Mouse (Mus musculus): ENCODE data around the gene Atp10b. TPM values are rescaled to one million over a fixed set of nuclear protein-coding genes. Genes with fewer than 3 reads are reported as not detected.

Gene Atp10b
- polyA plus RNA-seq, 1 experiment from 2014 or later = 0.23 TPM

DNA sequence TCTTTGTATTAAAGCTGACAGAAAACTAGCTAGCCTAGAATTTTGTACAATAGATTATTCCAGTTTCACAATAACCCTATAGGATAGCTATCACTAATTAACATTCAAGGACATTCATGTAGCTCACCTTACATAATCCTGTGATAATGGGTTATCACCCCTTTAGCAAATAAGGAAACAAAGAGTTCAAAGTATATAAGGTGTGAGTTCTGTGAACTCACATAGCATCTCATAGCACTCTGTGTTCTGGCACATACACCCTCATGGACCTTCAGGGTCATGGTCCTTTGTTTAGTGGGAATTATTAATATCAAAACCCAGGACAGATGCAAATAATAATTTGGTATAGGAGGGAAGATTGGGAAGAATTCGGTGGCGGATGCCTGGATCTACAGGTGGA is 50.4 kb downstream of the Atp10b start:
- H3K9ac ChIP-seq (replicated peaks) = no peak overlapping the region
- no peaks in the 10 kb centered on the region for H3K36me3 ChIP-seq
- no peak overlapping the region for H3K27ac ChIP-seq
- WGBS = 98% methylated on average over 2 of the region's 2 CpGs
- no peak overlapping the region for H3K4me3 ChIP-seq (replicated peaks)
- H3K9me3 ChIP-seq = no peaks in the 10 kb centered on the region
- ATAC-seq (ENCODE audit: insufficient number of reproducible peaks, insufficient read depth, low FRiP score, low TSS enrichment, low read depth) = no peak
- no peaks in the 10 kb centered on the region for H3K27me3 ChIP-seq
- no peak overlapping the region for H3K4me2 ChIP-seq
- peaks cover 13% of the 10 kb centered on the region; the same call in 1 of the 2 replicates for H3K4me1 ChIP-seq (replicated peaks)

DNA sequence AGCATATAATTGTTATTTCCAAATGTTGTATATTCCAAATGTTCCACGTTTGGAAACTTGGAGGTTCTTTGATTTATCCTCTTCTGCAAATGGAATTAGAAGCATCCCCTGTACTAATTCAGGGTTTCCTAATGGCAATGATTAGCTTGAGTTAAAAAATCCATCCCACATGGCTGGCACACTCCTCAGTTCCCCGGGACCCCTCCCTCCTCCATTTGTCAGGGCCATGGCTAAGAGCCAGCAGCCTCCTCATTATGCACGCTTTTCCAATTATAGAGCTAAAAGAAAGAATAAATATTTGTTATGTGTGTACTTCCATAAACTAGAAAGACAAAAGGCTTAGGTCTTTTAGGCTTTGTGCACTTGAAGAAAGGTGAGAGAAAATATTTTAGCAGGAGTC is 53.9 kb downstream of the Atp10b start:
- no peak overlapping the region for H3K27ac ChIP-seq
- no peak overlapping the region for H3K9ac ChIP-seq (replicated peaks)
- H3K27me3 ChIP-seq = no peaks in the 10 kb centered on the region
- H3K4me3 ChIP-seq (replicated peaks) = no peak overlapping the region
- WGBS = 31% methylated on average over 3 of the region's 3 CpGs
- H3K4me2 ChIP-seq = no peak overlapping the region
- no peaks in the 10 kb centered on the region for H3K36me3 ChIP-seq
- no peaks in the 10 kb centered on the region for H3K9me3 ChIP-seq
- no peak for ATAC-seq (ENCODE audit: insufficient number of reproducible peaks, insufficient read depth, low FRiP score, low TSS enrichment, low read depth)
- H3K4me1 ChIP-seq (replicated peaks) = peaks cover 13% of the 10 kb centered on the region; the same call in 1 of the 2 replicates

DNA sequence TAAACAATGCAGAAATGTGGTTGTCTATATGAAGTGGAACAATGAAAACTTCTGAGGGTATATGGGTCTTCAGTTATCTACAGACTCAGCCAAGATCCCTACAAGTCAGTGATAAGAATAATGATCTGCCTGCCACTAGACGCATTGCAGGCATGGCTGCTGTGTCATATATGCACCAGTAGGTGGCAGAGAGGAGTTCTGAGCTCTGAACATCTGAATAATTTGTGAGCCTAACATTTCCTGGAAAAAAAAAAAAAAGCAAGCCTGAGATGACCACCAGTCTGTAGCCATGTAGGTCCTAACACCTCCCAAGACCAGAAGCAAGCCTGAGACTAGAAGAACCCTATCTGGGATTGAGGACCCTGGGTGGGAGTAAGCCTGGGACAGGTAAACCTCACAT is 63.5 kb downstream of the Atp10b start:
- WGBS = 38% methylated on average over 1 of the region's 1 CpGs
- H3K4me2 ChIP-seq = no peak overlapping the region
- H3K27me3 ChIP-seq = 0 out of 2 replicates have a peak, but pooled peaks cover 3% of the 10 kb centered on the region
- H3K27ac ChIP-seq = no peak overlapping the region
- no peaks in the 10 kb centered on the region for H3K4me1 ChIP-seq (replicated peaks)
- H3K9ac ChIP-seq (replicated peaks) = no peak overlapping the region
- no peak overlapping the region for H3K4me3 ChIP-seq (replicated peaks)
- H3K36me3 ChIP-seq = no peaks in the 10 kb centered on the region
- ATAC-seq (ENCODE audit: insufficient number of reproducible peaks, insufficient read depth, low FRiP score, low TSS enrichment, low read depth) = no peak
- no peaks in the 10 kb centered on the region for H3K9me3 ChIP-seq

DNA sequence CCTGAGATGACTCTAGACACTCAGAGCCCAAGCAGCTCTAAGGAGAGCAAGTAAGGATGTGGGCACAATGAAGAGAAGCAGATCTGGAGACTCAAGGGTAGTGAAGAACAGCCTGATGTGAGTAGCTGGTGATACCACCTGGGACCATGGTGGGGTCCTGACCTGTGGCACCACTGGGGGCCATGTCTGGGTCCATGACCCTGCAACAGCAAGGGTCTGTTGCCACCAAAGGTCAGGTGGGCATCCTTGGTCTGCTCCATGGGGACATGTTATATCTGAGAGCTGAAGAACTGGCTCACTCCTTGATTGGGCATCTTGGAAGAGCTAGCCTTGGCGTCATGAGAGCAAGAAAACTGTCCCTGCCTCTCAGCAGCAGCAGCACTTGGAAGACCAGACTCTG is 64.1 kb downstream of the Atp10b start:
- H3K36me3 ChIP-seq = no peaks in the 10 kb centered on the region
- 0 out of 2 replicates have a peak, but pooled peaks cover 3% of the 10 kb centered on the region for H3K27me3 ChIP-seq
- H3K27ac ChIP-seq = no peak overlapping the region
- H3K4me1 ChIP-seq (replicated peaks) = no peaks in the 10 kb centered on the region
- no peak overlapping the region for H3K9ac ChIP-seq (replicated peaks)
- 95% methylated on average over 1 of the region's 1 CpGs for WGBS
- no peak overlapping the region for H3K4me2 ChIP-seq
- no peak for ATAC-seq (ENCODE audit: insufficient number of reproducible peaks, insufficient read depth, low FRiP score, low TSS enrichment, low read depth)
- no peak overlapping the region for H3K4me3 ChIP-seq (replicated peaks)
- no peaks in the 10 kb centered on the region for H3K9me3 ChIP-seq

DNA sequence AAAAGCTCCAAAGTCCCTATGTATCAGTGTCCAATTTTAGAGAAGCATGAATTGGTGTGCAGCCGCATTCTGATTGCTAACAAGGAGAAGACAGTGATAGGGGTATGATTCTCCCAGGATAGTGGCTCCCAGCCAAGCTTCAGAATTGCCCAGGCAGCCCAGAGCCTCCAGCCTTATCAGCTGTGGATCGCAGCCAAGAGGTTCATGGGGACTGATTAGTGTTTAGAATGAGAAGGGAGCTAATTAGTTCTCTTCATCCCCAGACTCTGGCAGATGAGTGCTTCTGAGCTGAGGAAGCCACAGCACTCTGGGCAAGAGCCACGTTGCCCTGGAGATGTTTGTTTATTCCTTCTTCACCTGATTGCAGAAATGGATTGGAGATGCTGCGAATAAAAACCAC is 67.3 kb downstream of the Atp10b start:
- ATAC-seq (ENCODE audit: insufficient number of reproducible peaks, insufficient read depth, low FRiP score, low TSS enrichment, low read depth) = no peak

DNA sequence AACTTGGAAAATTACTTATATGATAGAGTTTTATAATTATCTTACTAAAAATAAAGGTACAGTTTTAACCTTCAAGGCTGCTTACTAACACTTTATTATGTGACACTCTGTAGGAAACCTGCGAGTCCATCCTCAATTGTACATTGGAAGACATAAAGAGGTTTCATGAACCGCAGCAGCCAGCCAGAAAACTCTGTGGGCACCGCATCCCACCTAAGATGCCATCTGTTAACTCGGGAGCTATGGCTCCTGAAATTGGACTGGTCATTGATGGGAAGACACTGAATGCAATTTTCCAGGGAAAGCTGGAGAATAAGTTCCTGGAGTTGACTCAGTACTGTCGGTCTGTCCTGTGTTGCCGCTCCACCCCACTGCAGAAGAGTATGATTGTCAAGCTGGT is 80.6 kb downstream of the Atp10b start:
- H3K9me3 ChIP-seq = no peaks in the 10 kb centered on the region
- ATAC-seq (ENCODE audit: insufficient number of reproducible peaks, insufficient read depth, low FRiP score, low TSS enrichment, low read depth) = no peak
- no peaks in the 10 kb centered on the region for H3K27me3 ChIP-seq
- no peaks in the 10 kb centered on the region for H3K4me1 ChIP-seq (replicated peaks)
- no peak overlapping the region for H3K9ac ChIP-seq (replicated peaks)
- H3K4me2 ChIP-seq = no peak overlapping the region
- 91% methylated on average over 6 of the region's 6 CpGs for WGBS
- no peak overlapping the region for H3K4me3 ChIP-seq (replicated peaks)
- H3K27ac ChIP-seq = no peak overlapping the region
- H3K36me3 ChIP-seq = no peaks in the 10 kb centered on the region

More for the DNA sequence above, 67.3 kb downstream of the Atp10b start:
- WGBS = 55% methylated on average over 4 of the region's 4 CpGs
- no peak overlapping the region for H3K4me3 ChIP-seq (replicated peaks)
- 0 out of 2 replicates have a peak, but pooled peaks cover 3% of the 10 kb centered on the region for H3K27me3 ChIP-seq
- no peak overlapping the region for H3K27ac ChIP-seq
- H3K4me1 ChIP-seq (replicated peaks) = no peaks in the 10 kb centered on the region
- no peaks in the 10 kb centered on the region for H3K9me3 ChIP-seq
- no peak overlapping the region for H3K4me2 ChIP-seq
- H3K36me3 ChIP-seq = no peaks in the 10 kb centered on the region
- H3K9ac ChIP-seq (replicated peaks) = no peak overlapping the region

DNA sequence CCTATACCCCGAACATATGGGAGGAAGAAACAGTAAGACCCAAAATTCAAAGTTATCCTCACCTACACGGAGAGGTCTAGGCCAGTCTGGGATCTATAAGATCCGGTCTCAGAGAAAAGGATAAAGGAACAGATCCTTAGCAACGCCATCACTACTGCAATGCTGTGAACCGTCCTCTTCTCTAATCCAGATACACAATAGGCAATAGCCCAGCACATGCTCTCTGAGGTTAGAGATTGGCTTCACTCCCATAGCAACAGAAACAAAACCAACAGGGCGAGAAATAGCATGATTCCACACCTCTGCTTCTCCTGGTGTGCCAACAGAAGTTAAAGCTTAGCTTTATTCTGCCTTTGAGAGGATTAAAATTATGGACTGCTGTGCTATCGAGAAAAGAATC is 82.4 kb downstream of the Atp10b start:
- Histone ChIP-seq H3K9ac (replicated peaks) (no peak overlapping the region), H3K9me3 (no peaks in the 10 kb centered on the region), H3K4me2 (no peak overlapping the region), H3K4me1 (replicated peaks) (no peaks in the 10 kb centered on the region), H3K27me3 (no peaks in the 10 kb centered on the region), H3K4me3 (replicated peaks) (no peak overlapping the region), H3K27ac (no peak overlapping the region), H3K36me3 (no peaks in the 10 kb centered on the region)
- no peak for ATAC-seq (ENCODE audit: insufficient number of reproducible peaks, insufficient read depth, low FRiP score, low TSS enrichment, low read depth)
- WGBS = 82% methylated on average over 7 of the region's 7 CpGs

DNA sequence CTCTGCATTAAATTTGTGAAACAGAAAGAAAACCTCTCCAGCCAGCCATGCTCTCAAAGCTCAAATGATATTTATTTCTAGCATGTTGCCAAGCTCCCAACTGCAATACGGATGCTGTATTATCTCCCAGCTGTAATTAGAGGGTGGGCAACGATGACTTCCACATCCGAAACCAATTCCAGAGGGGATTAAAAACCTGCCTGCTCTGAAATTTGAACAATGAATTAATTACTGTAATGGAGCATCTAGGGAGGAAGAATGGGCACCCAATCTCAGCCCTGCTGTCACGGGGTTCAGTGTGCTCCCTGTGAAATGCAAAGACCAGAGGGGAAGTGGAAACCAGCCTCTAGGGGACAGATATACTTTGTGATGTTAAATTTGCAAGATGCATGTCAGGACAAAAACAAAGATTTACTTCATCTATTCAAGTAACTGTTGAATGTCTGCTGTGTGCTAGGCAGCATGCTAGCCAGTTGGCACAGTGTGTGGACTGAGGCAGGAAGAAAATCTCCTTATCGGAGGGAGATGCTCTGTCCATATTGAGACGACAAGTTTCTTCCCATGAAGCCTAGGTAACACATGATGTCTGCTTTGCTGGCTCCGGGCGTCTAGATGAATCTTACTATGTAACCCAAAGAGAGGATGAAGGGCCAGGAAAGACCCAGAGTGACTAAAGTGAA is 86.8 kb downstream of the Atp10b start:
- H3K4me2 ChIP-seq = no peak overlapping the region
- no peaks in the 10 kb centered on the region for H3K27me3 ChIP-seq
- no peak overlapping the region for H3K9ac ChIP-seq (replicated peaks)
- H3K36me3 ChIP-seq = no peaks in the 10 kb centered on the region
- H3K4me1 ChIP-seq (replicated peaks) = no peaks in the 10 kb centered on the region
- H3K4me3 ChIP-seq (replicated peaks) = no peak overlapping the region
- no peak for ATAC-seq (ENCODE audit: insufficient number of reproducible peaks, insufficient read depth, low FRiP score, low TSS enrichment, low read depth)
- 83% methylated on average over 8 of the region's 8 CpGs for WGBS
- H3K27ac ChIP-seq = no peak overlapping the region
- no peaks in the 10 kb centered on the region for H3K9me3 ChIP-seq

DNA sequence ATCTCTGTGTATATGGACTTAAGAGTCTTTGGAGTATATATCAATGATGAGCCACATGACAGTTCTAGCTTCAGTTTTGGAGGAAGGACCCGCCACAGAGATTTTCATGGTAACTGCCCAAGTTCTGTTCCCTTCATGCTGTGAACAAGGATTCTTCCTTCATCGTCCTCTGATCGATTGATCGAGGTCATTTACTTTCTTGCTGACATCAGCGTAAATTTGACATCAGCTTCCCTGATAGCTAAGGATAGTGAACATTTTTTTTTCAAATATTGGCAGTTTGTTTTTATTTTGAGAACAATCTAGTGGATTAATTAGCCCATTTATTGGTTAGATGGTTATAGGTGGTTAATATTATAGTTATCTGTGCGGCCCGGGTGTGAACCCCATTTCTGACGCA is 90.1 kb downstream of the Atp10b start:
- no peaks in the 10 kb centered on the region for H3K9me3 ChIP-seq
- no peak overlapping the region for H3K4me3 ChIP-seq (replicated peaks)
- H3K4me1 ChIP-seq (replicated peaks) = no peaks in the 10 kb centered on the region
- no peak overlapping the region for H3K9ac ChIP-seq (replicated peaks)
- H3K4me2 ChIP-seq = no peak overlapping the region
- ATAC-seq (ENCODE audit: insufficient number of reproducible peaks, insufficient read depth, low FRiP score, low TSS enrichment, low read depth) = no peak
- no peaks in the 10 kb centered on the region for H3K36me3 ChIP-seq
- H3K27me3 ChIP-seq = no peaks in the 10 kb centered on the region
- no peak overlapping the region for H3K27ac ChIP-seq
- WGBS = 93% methylated on average over 8 of the region's 8 CpGs

DNA sequence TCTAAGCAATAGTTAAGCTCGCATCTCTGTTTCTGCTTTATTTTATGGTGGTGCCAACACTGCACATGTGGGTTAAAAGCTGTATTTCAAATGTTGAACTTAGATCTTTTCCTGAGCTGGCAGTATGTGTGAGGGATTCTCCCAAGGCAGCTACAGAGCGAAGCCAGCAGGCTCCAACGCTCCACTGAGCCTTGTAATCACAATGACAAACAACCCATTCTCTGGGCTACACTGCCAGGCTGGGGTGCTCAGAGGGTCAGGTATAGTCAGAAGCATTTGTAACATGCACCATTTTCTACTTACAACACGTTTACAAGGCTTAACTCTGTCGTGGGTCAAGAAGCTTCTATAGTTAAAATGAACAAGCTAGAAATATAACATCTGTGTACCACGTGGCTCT is 103.4 kb downstream of the Atp10b start:
- WGBS = 40% methylated on average over 6 of the region's 6 CpGs
- Histone ChIP-seq H3K9me3 (no peaks in the 10 kb centered on the region), H3K27ac (no peak overlapping the region), H3K4me1 (replicated peaks) (peaks cover 3% of the 10 kb centered on the region; the same call in 1 of the 2 replicates), H3K9ac (replicated peaks) (no peak overlapping the region), H3K4me3 (replicated peaks) (no peak overlapping the region), H3K36me3 (no peaks in the 10 kb centered on the region), H3K27me3 (no peaks in the 10 kb centered on the region), H3K4me2 (no peak overlapping the region)
- no peak for ATAC-seq (ENCODE audit: insufficient number of reproducible peaks, insufficient read depth, low FRiP score, low TSS enrichment, low read depth)

DNA sequence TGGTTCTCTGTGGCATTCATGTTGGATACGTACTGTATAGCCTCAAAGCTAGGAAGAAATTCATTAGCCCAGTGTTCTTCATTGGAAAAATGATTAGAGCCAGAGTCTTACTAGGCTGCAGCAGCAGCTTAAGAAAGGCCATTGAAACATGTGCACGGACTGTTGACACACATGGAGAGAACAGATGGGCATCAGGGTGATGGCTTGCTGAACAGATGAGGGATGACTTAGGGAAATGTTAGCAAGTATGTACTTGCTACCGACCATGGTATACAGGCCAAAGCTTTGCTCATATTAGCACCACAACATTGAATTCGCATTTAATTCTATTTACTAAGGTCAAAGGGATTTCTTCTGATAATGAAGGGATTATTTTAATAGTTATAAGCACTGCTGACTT is 105.6 kb downstream of the Atp10b start:
- 83% methylated on average over 4 of the region's 4 CpGs for WGBS
- Histone ChIP-seq H3K27ac (no peak overlapping the region), H3K36me3 (no peaks in the 10 kb centered on the region), H3K4me2 (no peak overlapping the region), H3K27me3 (no peaks in the 10 kb centered on the region), H3K9me3 (no peaks in the 10 kb centered on the region), H3K4me1 (replicated peaks) (peaks cover 3% of the 10 kb centered on the region; the same call in 1 of the 2 replicates), H3K4me3 (replicated peaks) (no peak overlapping the region), H3K9ac (replicated peaks) (no peak overlapping the region)
- ATAC-seq (ENCODE audit: insufficient number of reproducible peaks, insufficient read depth, low FRiP score, low TSS enrichment, low read depth) = no peak

DNA sequence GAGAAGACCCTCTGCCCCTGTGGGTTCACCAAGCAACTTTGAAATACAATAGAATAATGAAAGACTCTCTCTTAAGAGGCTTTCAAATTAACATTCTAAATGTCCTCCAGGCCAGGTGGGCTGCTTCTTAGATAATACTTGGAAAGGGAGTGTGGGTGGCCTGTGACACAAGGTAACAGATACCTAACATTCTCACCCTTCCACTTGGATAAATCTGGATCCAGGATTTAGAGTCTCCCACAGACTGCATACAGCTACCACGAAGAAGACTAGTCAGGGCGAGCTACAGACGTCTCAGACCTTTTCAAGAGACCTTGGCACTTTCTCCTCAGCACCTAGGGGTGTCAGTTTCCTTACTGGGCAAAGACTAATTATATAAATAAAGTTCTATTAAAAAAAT is 107.6 kb downstream of the Atp10b start:
- H3K9me3 ChIP-seq = no peaks in the 10 kb centered on the region
- no peaks in the 10 kb centered on the region for H3K27me3 ChIP-seq
- 80% methylated on average over 3 of the region's 3 CpGs for WGBS
- no peak overlapping the region for H3K9ac ChIP-seq (replicated peaks)
- peaks cover 3% of the 10 kb centered on the region; the same call in 1 of the 2 replicates for H3K4me1 ChIP-seq (replicated peaks)
- H3K27ac ChIP-seq = no peak overlapping the region
- H3K4me3 ChIP-seq (replicated peaks) = no peak overlapping the region
- H3K4me2 ChIP-seq = no peak overlapping the region
- ATAC-seq (ENCODE audit: insufficient number of reproducible peaks, insufficient read depth, low FRiP score, low TSS enrichment, low read depth) = no peak
- no peaks in the 10 kb centered on the region for H3K36me3 ChIP-seq

All from limb, embryonic 12.5 days (tissue).